Mouse (Mus musculus): Measurements from ENCODE around the gene Dab2ip. TPM values are rescaled to one million over a fixed set of nuclear protein-coding genes. Genes with fewer than 3 reads are reported as not detected.

Dab2ip gene
- total RNA-seq, 2 experiments from 2014 or later, result 44.3 to 56.9 TPM

GRCm38 (mm10) chr2:35595102-35595501 lies 37.0 kb downstream of the Dab2ip start:
- no peak for DNase-seq

- DNase-seq, result no peak
Observed at GRCm38 (mm10) chr2:35595718-35596117, 37.7 kb downstream of the Dab2ip start.

GRCm38 (mm10) chr2:35596796-35597195 lies 38.7 kb downstream of the Dab2ip start:
- DNase-seq, result no peak

- DNase-seq, result no peak
Observed at GRCm38 (mm10) chr2:35598819-35599218, 40.8 kb downstream of the Dab2ip start.

- DNase-seq, result no peak
Observed at GRCm38 (mm10) chr2:35601665-35602064, 43.6 kb downstream of the Dab2ip start.

- DNase-seq, result no peak
Observed at GRCm38 (mm10) chr2:35607476-35607875, 49.4 kb downstream of the Dab2ip start.

GRCm38 (mm10) chr2:35608856-35609255 lies 50.8 kb downstream of the Dab2ip start:
- DNase-seq, result no peak

- no peak for DNase-seq
Observed at GRCm38 (mm10) chr2:35609317-35609716, 51.3 kb downstream of the Dab2ip start.

- no peak for DNase-seq
Observed at GRCm38 (mm10) chr2:35610168-35610951, 52.3 kb downstream of the Dab2ip start.

GRCm38 (mm10) chr2:35610976-35611375 lies 52.9 kb downstream of the Dab2ip start:
- no peak for DNase-seq

- DNase-seq, result no peak
Observed at GRCm38 (mm10) chr2:35611645-35612044, 53.6 kb downstream of the Dab2ip start.

GRCm38 (mm10) chr2:35612297-35612696 lies 54.2 kb downstream of the Dab2ip start:
- no peak for DNase-seq

- no peak for DNase-seq
Observed at GRCm38 (mm10) chr2:35613946-35614353, 55.9 kb downstream of the Dab2ip start.

GRCm38 (mm10) chr2:35614411-35614810 lies 56.3 kb downstream of the Dab2ip start:
- DNase-seq, result peak; percentile 38

- no peak for DNase-seq
Observed at GRCm38 (mm10) chr2:35615366-35615765, 57.3 kb downstream of the Dab2ip start.

- DNase-seq, result no peak
Observed at GRCm38 (mm10) chr2:35615977-35616376, 57.9 kb downstream of the Dab2ip start.

GRCm38 (mm10) chr2:35616891-35617658 lies 59.0 kb downstream of the Dab2ip start:
- no peak for DNase-seq

GRCm38 (mm10) chr2:35618981-35619380 lies 60.9 kb downstream of the Dab2ip start:
- no peak for DNase-seq

- DNase-seq, result peak; percentile 50
Observed at GRCm38 (mm10) chr2:35619532-35619931, 61.5 kb downstream of the Dab2ip start.

GRCm38 (mm10) chr2:35620364-35621224 lies 62.5 kb downstream of the Dab2ip start:
- DNase-seq, result no peak

GRCm38 (mm10) chr2:35621225-35621519 lies 63.1 kb downstream of the Dab2ip start:
- DNase-seq, result no peak

GRCm38 (mm10) chr2:35621796-35622195 lies 63.7 kb downstream of the Dab2ip start:
- peak; percentile 67 for DNase-seq

Measured in gastrocnemius, postnatal 10 days (tissue).